Mouse (Mus musculus) embryo, embryonic 11 days (tissue): Measurements from ENCODE around the gene 1700030J22Rik.

Experiments
- DNase-seq: peaks from one replicate; pipeline ENCODE4 v3.0.0-alpha.2; 2015

1700030J22Rik gene

GRCm38 (mm10) chr8:116978631-116979256, at the start of gene 1700030J22Rik:
1700030J22Rik (minus strand) TSS chr8:116978959.
- peak; percentile 100 for DNase-seq

GRCm38 (mm10) chr8:117027601-117028000, 48.8 kb upstream of the 1700030J22Rik start:
- no peak for DNase-seq

GRCm38 (mm10) chr8:117022297-117022993, 43.7 kb upstream of the 1700030J22Rik start:
- no peak for DNase-seq

- DNase-seq = no peak
Measured at GRCm38 (mm10) chr8:117019323-117020275, 40.8 kb upstream of the 1700030J22Rik start.

- no peak for DNase-seq
Measured at GRCm38 (mm10) chr8:117017896-117018295, 39.1 kb upstream of the 1700030J22Rik start.

GRCm38 (mm10) chr8:117017006-117017405, 38.2 kb upstream of the 1700030J22Rik start:
- DNase-seq = no peak

GRCm38 (mm10) chr8:117015670-117016069, 36.9 kb upstream of the 1700030J22Rik start:
- no peak for DNase-seq

GRCm38 (mm10) chr8:117011366-117011765, 32.6 kb upstream of the 1700030J22Rik start:
- no peak for DNase-seq

- DNase-seq = no peak
Measured at GRCm38 (mm10) chr8:116994016-116994716, 15.4 kb upstream of the 1700030J22Rik start.

- peak; percentile 100 for DNase-seq
Measured at GRCm38 (mm10) chr8:116993095-116993867, 14.5 kb upstream of the 1700030J22Rik start, which contains the start of gene Gcsh. Gcsh (minus strand) TSS chr8:116993537.

GRCm38 (mm10) chr8:116992176-116992971, 13.6 kb upstream of the 1700030J22Rik start:
- peak; percentile 31 for DNase-seq

- no peak for DNase-seq
Measured at GRCm38 (mm10) chr8:116991241-116991640, 12.5 kb upstream of the 1700030J22Rik start.

- no peak for DNase-seq
Measured at GRCm38 (mm10) chr8:116989842-116990241, 11.1 kb upstream of the 1700030J22Rik start.

- DNase-seq = peak; percentile 85
Measured at GRCm38 (mm10) chr8:116980117-116980516, 1.4 kb upstream of the 1700030J22Rik start.

GRCm38 (mm10) chr8:116978052-116978451, 707 bp downstream of the 1700030J22Rik start:
- DNase-seq = no peak

- DNase-seq = no peak
Measured at GRCm38 (mm10) chr8:116975606-116976005, 3.2 kb downstream of the 1700030J22Rik start.

GRCm38 (mm10) chr8:116975066-116975465, 3.7 kb downstream of the 1700030J22Rik start:
- no peak for DNase-seq

- DNase-seq = no peak
Measured at GRCm38 (mm10) chr8:116969531-116969930, 9.2 kb downstream of the 1700030J22Rik start.

- DNase-seq = no peak
Measured at GRCm38 (mm10) chr8:116954415-116954814, 24.3 kb downstream of the 1700030J22Rik start.

GRCm38 (mm10) chr8:116952428-116952827, 26.3 kb downstream of the 1700030J22Rik start:
- no peak for DNase-seq

- DNase-seq = no peak
Measured at GRCm38 (mm10) chr8:116951778-116952177, 27.0 kb downstream of the 1700030J22Rik start.
